Mouse (Mus musculus): ENCODE results near the gene Gm49450. TPM values are rescaled to one million over a fixed set of nuclear protein-coding genes. Genes with fewer than 3 reads are reported as not detected.
A peak's percentile ranks its signal among the peaks of the same experiment; 100 is the strongest.

The Gm49450 gene
- polyA plus RNA-seq, 1 experiment from 2014 or later, result not detected

- no peak for ATAC-seq (ENCODE audit: insufficient number of reproducible peaks, insufficient read depth, low FRiP score, low TSS enrichment, low read depth)
- H3K36me3 ChIP-seq, result no peaks in the 10 kb centered on the region
- H3K27me3 ChIP-seq, result no peaks in the 10 kb centered on the region
- peak overlapping the region; percentile 42 for H3K4me3 ChIP-seq (replicated peaks)
- H3K27ac ChIP-seq, result peak overlapping the region; percentile 90; the same call in 1 of the 2 replicates
- no peak overlapping the region for H3K9ac ChIP-seq (replicated peaks)
- 38% methylated on average over 17 of the region's 17 CpGs for WGBS
- no peaks in the 10 kb centered on the region for H3K9me3 ChIP-seq
- H3K4me2 ChIP-seq, result peak overlapping the region; percentile 67
- H3K4me1 ChIP-seq (replicated peaks), result peaks cover 51% of the 10 kb centered on the region
These were observed 38.9 kb upstream of the Gm49450 start for GRCm38 (mm10) chr15:98992086-98992912.

- Histone ChIP-seq H3K4me3 (replicated peaks) (no peak overlapping the region), H3K9ac (replicated peaks) (no peak overlapping the region), H3K36me3 (no peaks in the 10 kb centered on the region), H3K27ac (no peak overlapping the region), H3K4me2 (no peak overlapping the region; the same call in 1 of the 2 replicates), H3K9me3 (no peaks in the 10 kb centered on the region), H3K4me1 (replicated peaks) (peaks cover 56% of the 10 kb centered on the region), H3K27me3 (no peaks in the 10 kb centered on the region)
- no peak for ATAC-seq (ENCODE audit: insufficient number of reproducible peaks, insufficient read depth, low FRiP score, low TSS enrichment, low read depth)
- WGBS, result 38% methylated on average over 9 of the region's 9 CpGs
These were observed 38.2 kb upstream of the Gm49450 start for GRCm38 (mm10) chr15:98991540-98992050.

- Histone ChIP-seq H3K9me3 (no peaks in the 10 kb centered on the region), H3K9ac (replicated peaks) (peak overlapping the region; percentile 35; the same call in 1 of the 2 replicates), H3K27ac (no peak overlapping the region), H3K27me3 (no peaks in the 10 kb centered on the region), H3K36me3 (no peaks in the 10 kb centered on the region), H3K4me2 (peak overlapping the region; percentile 23; the same call in 1 of the 2 replicates), H3K4me1 (replicated peaks) (peaks cover 63% of the 10 kb centered on the region), H3K4me3 (replicated peaks) (no peak overlapping the region)
- 34% methylated on average over 15 of the region's 15 CpGs for WGBS
- ATAC-seq (ENCODE audit: insufficient number of reproducible peaks, insufficient read depth, low FRiP score, low TSS enrichment, low read depth), result no peak
These were observed 37.6 kb upstream of the Gm49450 start for GRCm38 (mm10) chr15:98990669-98991539.

GRCm38 (mm10) chr15:98989701-98990430, 36.5 kb upstream of the Gm49450 start:
- Histone ChIP-seq H3K9ac (replicated peaks) (no peak overlapping the region), H3K36me3 (no peaks in the 10 kb centered on the region), H3K9me3 (no peaks in the 10 kb centered on the region), H3K27me3 (no peaks in the 10 kb centered on the region), H3K4me2 (no peak overlapping the region), H3K4me3 (replicated peaks) (no peak overlapping the region), H3K4me1 (replicated peaks) (peaks cover 74% of the 10 kb centered on the region), H3K27ac (0 out of 2 replicates have a peak overlapping the region, but pooled peaks have one; percentile 20)
- no peak for ATAC-seq (ENCODE audit: insufficient number of reproducible peaks, insufficient read depth, low FRiP score, low TSS enrichment, low read depth)
- WGBS, result 42% methylated on average over 11 of the region's 12 CpGs

GRCm38 (mm10) chr15:98988787-98989186, 35.4 kb upstream of the Gm49450 start:
- Histone ChIP-seq H3K4me1 (replicated peaks) (peaks cover 78% of the 10 kb centered on the region), H3K36me3 (no peaks in the 10 kb centered on the region), H3K4me2 (no peak overlapping the region), H3K9ac (replicated peaks) (no peak overlapping the region), H3K27me3 (no peaks in the 10 kb centered on the region), H3K9me3 (no peaks in the 10 kb centered on the region), H3K4me3 (replicated peaks) (no peak overlapping the region), H3K27ac (no peak overlapping the region)
- WGBS, result 73% methylated on average over 3 of the region's 3 CpGs
- no peak for ATAC-seq (ENCODE audit: insufficient number of reproducible peaks, insufficient read depth, low FRiP score, low TSS enrichment, low read depth)

- Histone ChIP-seq H3K4me3 (replicated peaks) (no peak overlapping the region), H3K9me3 (no peaks in the 10 kb centered on the region), H3K27me3 (no peaks in the 10 kb centered on the region), H3K36me3 (no peaks in the 10 kb centered on the region), H3K4me2 (no peak overlapping the region), H3K4me1 (replicated peaks) (peaks cover 80% of the 10 kb centered on the region), H3K27ac (peak overlapping the region; percentile 83), H3K9ac (replicated peaks) (no peak overlapping the region)
- ATAC-seq (ENCODE audit: insufficient number of reproducible peaks, insufficient read depth, low FRiP score, low TSS enrichment, low read depth), result no peak
- 47% methylated on average over 8 of the region's 8 CpGs for WGBS
These were observed 34.4 kb upstream of the Gm49450 start for GRCm38 (mm10) chr15:98987661-98988181.

GRCm38 (mm10) chr15:98987077-98987630, 33.8 kb upstream of the Gm49450 start:
- H3K9ac ChIP-seq (replicated peaks), result peak overlapping the region; percentile 13; the same call in 1 of the 2 replicates
- H3K4me1 ChIP-seq (replicated peaks), result peaks cover 74% of the 10 kb centered on the region
- H3K9me3 ChIP-seq, result no peaks in the 10 kb centered on the region
- ATAC-seq (ENCODE audit: insufficient number of reproducible peaks, insufficient read depth, low FRiP score, low TSS enrichment, low read depth), result no peak
- H3K36me3 ChIP-seq, result no peaks in the 10 kb centered on the region
- H3K27ac ChIP-seq, result peak overlapping the region; percentile 83
- H3K4me2 ChIP-seq, result no peak overlapping the region
- no peak overlapping the region for H3K4me3 ChIP-seq (replicated peaks)
- H3K27me3 ChIP-seq, result no peaks in the 10 kb centered on the region
- WGBS, result 29% methylated on average over 7 of the region's 7 CpGs

GRCm38 (mm10) chr15:98985982-98986715, 32.8 kb upstream of the Gm49450 start:
- WGBS, result 39% methylated on average over 12 of the region's 12 CpGs
- no peaks in the 10 kb centered on the region for H3K36me3 ChIP-seq
- H3K4me2 ChIP-seq, result peak overlapping the region; percentile 66
- H3K9ac ChIP-seq (replicated peaks), result peak overlapping the region; percentile 67
- peak overlapping the region; percentile 90 for H3K27ac ChIP-seq
- no peaks in the 10 kb centered on the region for H3K9me3 ChIP-seq
- H3K4me1 ChIP-seq (replicated peaks), result peaks cover 64% of the 10 kb centered on the region
- H3K27me3 ChIP-seq, result no peaks in the 10 kb centered on the region
- H3K4me3 ChIP-seq (replicated peaks), result peak overlapping the region; percentile 48
- ATAC-seq (ENCODE audit: insufficient number of reproducible peaks, insufficient read depth, low FRiP score, low TSS enrichment, low read depth), result no peak

- no peak for ATAC-seq (ENCODE audit: insufficient number of reproducible peaks, insufficient read depth, low FRiP score, low TSS enrichment, low read depth)
- Histone ChIP-seq H3K4me3 (replicated peaks) (peak overlapping the region; percentile 48), H3K4me1 (replicated peaks) (peaks cover 57% of the 10 kb centered on the region), H3K9ac (replicated peaks) (peak overlapping the region; percentile 67), H3K4me2 (peak overlapping the region; percentile 66), H3K9me3 (no peaks in the 10 kb centered on the region), H3K27me3 (no peaks in the 10 kb centered on the region), H3K36me3 (no peaks in the 10 kb centered on the region), H3K27ac (peak overlapping the region; percentile 90)
- 6% methylated on average over 29 of the region's 29 CpGs for WGBS
These were observed 32.1 kb upstream of the Gm49450 start for GRCm38 (mm10) chr15:98985240-98985981.

Data from limb, embryonic 12.5 days (tissue).